Mouse (Mus musculus) cerebellum, adult 2 months (tissue): ENCODE results near the gene Vpreb3. TPM values are rescaled to one million over a fixed set of nuclear protein-coding genes. Genes with fewer than 3 reads are reported as not detected.
A peak's percentile ranks its signal among the peaks of the same experiment; 100 is the strongest.
"Not testable (repeated sequence)": the region's sequence is repeated elsewhere in the genome, so short reads cannot be mapped to it uniquely, and the experiment has no call there.

ENCODE experiments used
- DNase-seq, 2 experiments: peaks; one replicate each; pipeline ENCODE4 v3.0.0; 2021
- H3K27ac ChIP-seq: fragments of 200-500 bp; 2 replicates; pipeline ENCODE4 v1.5.1; 2012; ENCODE audit warnings: low read length, control low read depth, inconsistent platforms; ENCODE audit not compliant: insufficient read depth
- H3K27me3 ChIP-seq: fragments of 200-500 bp; 2 replicates; pipeline ENCODE4 v1.6.1; 2012; ENCODE audit warnings: inconsistent platforms, mild to moderate bottlenecking, low read length, moderate library complexity; ENCODE audit not compliant: control insufficient read depth, insufficient read depth
- H3K4me1 ChIP-seq: fragments of 200-500 bp; 2 replicates; pipeline ENCODE4 v1.6.1; 2011; ENCODE audit warnings: low read length; ENCODE audit not compliant: control insufficient read depth, insufficient read depth
- H3K4me3 ChIP-seq: fragments of 200-500 bp; replicated peaks from 2 replicates; pipeline ENCODE3; 2011; ENCODE audit warnings: mild to moderate bottlenecking, low read depth, low read length, control low read depth; ENCODE audit not compliant: insufficient read depth
- CTCF ChIP-seq: fragments of 200-500 bp; IDR thresholded peaks from 2 replicates; pipeline ENCODE4 v1.5.1; 2011; ENCODE audit warnings: low read depth, mild to moderate bottlenecking, control low read depth, low read length, moderate library complexity, borderline replicate concordance; ENCODE audit not compliant: insufficient read depth
- POLR2A ChIP-seq: fragments of 200-500 bp; IDR thresholded peaks from 2 replicates; pipeline ENCODE4 v1.6.1; 2011; ENCODE audit warnings: low read length, control low read depth, borderline replicate concordance; ENCODE audit not compliant: insufficient read depth
- WGBS: fragments of 180-500 bp; shearing (Covaris S2); methylation state at CpG from one replicate; pipeline ENCODE4 v1.1.7; 2018; 5-methylcytosine and 5-hydroxymethylcytosine counted together
- polyA plus RNA-seq: library from polyadenylated mRNA; depleted of rRNA; stranded (reverse); fragments of >200 nt; gene quantifications from 2 replicates; pipeline ENCODE4 v1.2.3, GENCODE M21; 2012

Vpreb3 gene
- polyA plus RNA-seq, 1 experiment: 1.00 TPM

DNA sequence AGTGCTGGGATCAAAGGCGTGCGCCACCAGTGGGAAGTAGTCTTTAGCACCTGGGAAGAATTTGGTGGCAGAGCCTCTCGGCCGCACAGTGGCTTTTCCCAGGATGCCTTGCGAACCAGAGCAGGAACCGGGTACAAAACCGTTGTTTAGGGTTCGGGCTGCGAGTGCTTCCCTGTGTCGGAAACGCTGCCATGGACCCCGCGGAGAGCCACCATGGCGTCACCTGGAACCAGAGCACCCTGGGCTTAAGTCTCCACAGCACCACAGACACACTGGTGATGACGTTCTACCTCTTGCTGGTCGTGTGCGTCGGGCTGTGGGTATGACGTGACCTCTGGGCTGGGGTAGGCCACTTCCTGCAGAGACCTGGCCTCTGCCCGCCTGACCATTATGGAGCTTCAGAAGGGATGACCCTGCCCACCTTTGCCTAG is 11.5 kb downstream of the Vpreb3 start, which contains the start of gene Gm5134:
Gm5134 (plus strand) TSS at position 134 of the 431 bp plus-strand sequence.
- Histone ChIP-seq H3K4me3 (no peak within 1 kb of the TSS), H3K27me3 (no peaks in the 10 kb centered on the region), H3K27ac (no peak within 1 kb of the TSS), H3K4me1 (no peaks in the 10 kb centered on the region)
- WGBS: 35% methylated on average over 20 of the region's 20 CpGs
- TF ChIP-seq CTCF (no peak), POLR2A (no peak)
- no peak for DNase-seq

GRCm38 (mm10) chr10:75973846-75974245 is 31.0 kb downstream of the Vpreb3 start:
- WGBS: 83% methylated on average over 10 of the region's 10 CpGs
- no peak overlapping the region for H3K27ac ChIP-seq
- no peak for DNase-seq
- no peak overlapping the region for H3K4me3 ChIP-seq
- TF ChIP-seq POLR2A (no peak), CTCF (no peak)
- no peaks in the 10 kb centered on the region for H3K27me3 ChIP-seq
- H3K4me1 ChIP-seq: peaks cover 4% of the 10 kb centered on the region; the same call in 1 of the 2 replicates

- Histone ChIP-seq H3K4me1 (peaks cover 4% of the 10 kb centered on the region; the same call in 1 of the 2 replicates), H3K27ac (no peak overlapping the region), H3K4me3 (no peak overlapping the region), H3K27me3 (no peaks in the 10 kb centered on the region)
- TF ChIP-seq POLR2A (no peak), CTCF (peak; percentile 62; the same call in 1 of the 2 replicates)
- WGBS: 77% methylated on average over 5 of the region's 5 CpGs
- DNase-seq: no peak
Measured at GRCm38 (mm10) chr10:75975216-75975615, 32.4 kb downstream of the Vpreb3 start.

GRCm38 (mm10) chr10:75978119-75978834 is 35.4 kb downstream of the Vpreb3 start:
- H3K27ac ChIP-seq: no peak overlapping the region
- peaks cover 4% of the 10 kb centered on the region; the same call in 1 of the 2 replicates for H3K4me1 ChIP-seq
- no peaks in the 10 kb centered on the region for H3K27me3 ChIP-seq
- WGBS: 20% methylated on average over 10 of the region's 10 CpGs
- DNase-seq: no peak
- no peak overlapping the region for H3K4me3 ChIP-seq
- no peak for TF ChIP-seq POLR2A
- TF ChIP-seq CTCF: no peak

GRCm38 (mm10) chr10:75978835-75979157 is 35.9 kb downstream of the Vpreb3 start:
- Histone ChIP-seq H3K27me3 (no peaks in the 10 kb centered on the region), H3K4me1 (peaks cover 4% of the 10 kb centered on the region; the same call in 1 of the 2 replicates), H3K27ac (no peak overlapping the region), H3K4me3 (no peak overlapping the region)
- WGBS: 59% methylated on average over 5 of the region's 5 CpGs
- no peak for TF ChIP-seq POLR2A
- TF ChIP-seq CTCF: no peak
- no peak for DNase-seq

GRCm38 (mm10) chr10:75979432-75979831 is 36.6 kb downstream of the Vpreb3 start:
- DNase-seq: no peak

DNA sequence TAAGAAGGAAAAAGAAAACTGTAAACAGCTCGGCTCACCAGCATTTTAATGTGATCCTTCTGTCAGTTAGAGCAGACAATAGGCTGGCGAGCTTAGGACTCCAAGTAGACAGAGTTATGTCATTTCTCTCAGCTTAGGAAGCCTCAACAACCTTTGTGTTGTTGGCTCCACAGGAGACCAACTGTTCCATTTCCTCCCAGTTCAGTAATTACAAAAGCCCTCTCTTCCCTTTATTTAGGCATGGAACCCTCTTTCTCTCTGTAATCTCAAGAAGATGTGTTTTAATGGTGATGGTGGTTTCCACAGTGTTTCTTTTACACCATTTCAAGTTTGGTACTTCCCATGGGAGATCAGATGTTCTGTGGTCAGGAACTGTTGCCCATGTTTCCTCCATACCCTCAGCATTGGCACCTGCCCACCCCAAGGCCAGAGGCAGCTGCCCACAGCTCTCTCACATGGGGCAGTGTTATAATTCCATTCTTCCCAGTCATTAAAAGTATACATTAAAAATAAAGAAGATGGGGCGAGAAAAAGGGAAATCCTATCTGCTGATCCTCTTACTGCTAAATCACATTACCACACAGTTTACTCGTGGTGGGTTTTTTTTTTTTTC is 47.7 kb downstream of the Vpreb3 start:
- H3K27ac ChIP-seq: no peak overlapping the region
- H3K27me3 ChIP-seq: no peaks in the 10 kb centered on the region
- 64% methylated on average over 4 of the region's 4 CpGs for WGBS
- H3K4me3 ChIP-seq: no peak overlapping the region
- peaks cover 23% of the 10 kb centered on the region for H3K4me1 ChIP-seq
- TF ChIP-seq POLR2A (no peak), CTCF (no peak)
- DNase-seq: no peak

More at GRCm38 (mm10) chr10:75979432-75979831, 36.6 kb downstream of the Vpreb3 start:
- H3K27me3 ChIP-seq: no peaks in the 10 kb centered on the region
- H3K27ac ChIP-seq: no peak overlapping the region
- TF ChIP-seq POLR2A (no peak), CTCF (no peak)
- no peak overlapping the region for H3K4me3 ChIP-seq
- peaks cover 4% of the 10 kb centered on the region; the same call in 1 of the 2 replicates for H3K4me1 ChIP-seq
- 87% methylated on average over 3 of the region's 3 CpGs for WGBS

- WGBS: 90% methylated on average over 15 of the region's 15 CpGs
Measured at GRCm38 (mm10) chr10:75993616-75994240, 50.9 kb downstream of the Vpreb3 start.

DNA sequence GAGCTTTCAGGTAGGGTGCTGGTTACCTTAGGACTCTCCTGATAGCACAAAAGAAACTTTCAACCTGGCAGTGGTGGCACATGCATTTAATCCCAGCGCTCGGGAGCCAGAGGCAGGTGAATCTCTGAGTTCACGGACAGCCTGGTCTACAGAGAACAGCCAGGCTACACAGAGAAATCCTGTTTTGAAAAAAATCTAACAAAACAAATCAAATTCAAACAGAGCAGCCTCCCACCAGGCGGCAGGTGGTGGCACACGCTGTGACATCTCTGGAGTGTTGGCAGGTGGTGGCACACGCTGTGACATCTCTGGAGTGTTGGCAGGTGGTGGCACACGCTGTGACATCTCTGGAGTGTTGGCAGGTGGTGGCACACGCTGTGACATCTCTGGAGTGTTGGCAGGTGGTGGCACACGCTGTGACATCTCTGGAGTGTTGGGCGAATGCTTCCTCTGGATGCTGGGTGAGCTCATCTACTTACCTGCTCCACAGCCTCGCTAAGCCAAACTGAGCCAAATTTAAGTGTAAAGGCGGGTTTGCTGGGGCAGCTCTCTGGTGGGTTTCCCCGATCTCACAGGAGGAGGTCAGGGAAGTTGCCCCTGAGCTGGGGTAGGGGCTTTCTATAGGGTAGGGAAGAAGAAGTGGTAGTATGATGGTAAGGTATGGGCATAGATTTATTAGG is 51.8 kb downstream of the Vpreb3 start:
- not testable (repeated sequence) for H3K4me3 ChIP-seq, H3K27me3 ChIP-seq
- H3K4me1 ChIP-seq: peaks cover 25% of the 10 kb centered on the region
- peak overlapping the region; percentile 90 for H3K27ac ChIP-seq
- peak; percentile 63 to 64 for DNase-seq
- 14% methylated on average over 13 of the region's 13 CpGs for WGBS

More at GRCm38 (mm10) chr10:75993616-75994240, 50.9 kb downstream of the Vpreb3 start:
- no peaks in the 10 kb centered on the region for H3K27me3 ChIP-seq
- H3K4me1 ChIP-seq: peaks cover 25% of the 10 kb centered on the region
- peak overlapping the region; percentile 90; the same call in 1 of the 2 replicates for H3K27ac ChIP-seq
- DNase-seq: no peak
- no peak overlapping the region for H3K4me3 ChIP-seq
- TF ChIP-seq CTCF (no peak), POLR2A (no peak)
